Mouse (Mus musculus): ENCODE data around the gene 2900026A02Rik. TPM values are rescaled to one million over a fixed set of nuclear protein-coding genes. Genes with fewer than 3 reads are reported as not detected.

2900026A02Rik gene
- polyA plus RNA-seq, 1 experiment from 2014 or later: 6.9 TPM

DNA sequence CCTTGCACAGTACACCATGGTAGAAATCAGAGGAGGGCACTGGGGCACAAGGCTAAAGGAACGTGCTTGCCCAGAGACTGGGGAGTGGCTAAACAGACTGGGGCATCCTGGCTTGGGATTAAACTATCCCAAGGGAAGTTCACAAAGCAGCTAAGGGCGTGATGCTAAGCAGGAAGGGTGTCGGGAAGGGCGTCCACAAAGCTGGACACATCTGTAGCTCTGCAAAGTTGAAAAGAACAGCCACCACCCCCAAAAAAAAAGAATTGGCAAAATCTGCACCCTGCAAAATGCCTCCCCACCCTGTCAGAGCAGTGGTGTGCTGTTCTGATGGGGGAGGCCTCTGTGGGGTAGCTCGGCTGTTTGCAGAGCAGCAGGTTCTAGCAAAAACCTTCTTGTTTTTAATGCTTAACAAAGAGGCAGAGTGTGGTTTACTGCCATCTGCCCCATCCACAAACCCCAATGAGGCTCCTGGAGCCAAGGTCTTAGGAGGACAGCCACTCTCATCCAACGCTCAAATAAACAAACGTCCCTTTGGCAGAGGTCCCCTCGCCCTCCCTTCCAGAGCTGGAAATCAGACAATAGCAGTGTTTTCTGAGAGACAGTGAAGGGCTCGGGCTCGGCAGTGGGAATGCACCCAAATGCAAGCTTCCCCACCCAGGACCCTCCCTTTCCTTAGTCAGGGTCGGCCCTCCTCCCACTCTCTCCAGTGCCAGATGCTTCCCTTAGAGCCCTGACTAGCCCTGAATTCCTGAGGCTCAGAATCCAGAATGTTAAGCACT lies 12.2 kb downstream of the 2900026A02Rik start:
- Histone ChIP-seq H3K9ac (ENCODE audit: low read length) (no peak overlapping the region), H3K27me3 (replicated peaks; ENCODE audit: control insufficient read depth, insufficient read depth, low read length) (no peaks in the 10 kb centered on the region), H3K36me3 (ENCODE audit: control insufficient read depth, insufficient read depth, low read length) (no peaks in the 10 kb centered on the region), H3K4me3 (ENCODE audit: low read depth, low read length) (no peak overlapping the region), H3K4me1 (replicated peaks; ENCODE audit: control insufficient read depth, insufficient read depth, low read length) (peaks cover 30% of the 10 kb centered on the region), H3K9me3 (ENCODE audit: control insufficient read depth, low read length) (no peaks in the 10 kb centered on the region), H3K27ac (ENCODE audit: low read depth) (peak overlapping the region; percentile 80), H3K4me2 (ENCODE audit: low read length) (peak overlapping the region; percentile 14; the same call in 1 of the 2 replicates)
- 0 out of 2 replicates have a peak, but pooled peaks have one; percentile 28 for ATAC-seq (replicated peaks; ENCODE audit: low FRiP score, low TSS enrichment, low read depth)
- DNase-seq (ENCODE audit: low spot score): no peak
- 32% methylated on average over 11 of the region's 11 CpGs for WGBS

DNA sequence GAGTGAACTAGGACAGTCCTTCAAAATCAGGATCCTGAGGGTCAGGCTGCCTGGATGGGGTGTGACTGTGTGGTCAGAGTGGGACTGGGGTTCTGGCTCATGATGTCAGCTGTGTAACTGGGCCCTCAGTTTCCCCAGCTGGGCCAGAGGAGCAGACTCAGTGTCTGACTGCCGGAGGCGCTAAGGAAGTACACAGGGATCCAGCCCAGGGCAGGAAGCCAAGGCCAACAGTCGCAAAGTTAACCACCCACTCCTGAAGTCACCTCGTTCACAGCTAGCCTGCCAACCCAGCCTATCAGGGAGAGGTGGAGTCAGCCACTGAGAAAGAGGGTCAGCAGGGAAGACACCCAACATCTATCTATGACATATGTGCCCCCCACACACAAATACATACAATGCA lies 13.0 kb downstream of the 2900026A02Rik start:
- DNase-seq (ENCODE audit: low spot score): no peak
- H3K27ac ChIP-seq (ENCODE audit: low read depth): no peak overlapping the region
- no peaks in the 10 kb centered on the region for H3K9me3 ChIP-seq (ENCODE audit: control insufficient read depth, low read length)
- H3K9ac ChIP-seq (ENCODE audit: low read length): no peak overlapping the region
- ATAC-seq (replicated peaks; ENCODE audit: low FRiP score, low TSS enrichment, low read depth): no peak
- H3K36me3 ChIP-seq (ENCODE audit: control insufficient read depth, insufficient read depth, low read length): no peaks in the 10 kb centered on the region
- H3K27me3 ChIP-seq (replicated peaks; ENCODE audit: control insufficient read depth, insufficient read depth, low read length): no peaks in the 10 kb centered on the region
- H3K4me1 ChIP-seq (replicated peaks; ENCODE audit: control insufficient read depth, insufficient read depth, low read length): peaks cover 30% of the 10 kb centered on the region
- H3K4me3 ChIP-seq (ENCODE audit: low read depth, low read length): no peak overlapping the region
- 66% methylated on average over 4 of the region's 4 CpGs for WGBS
- no peak overlapping the region for H3K4me2 ChIP-seq (ENCODE audit: low read length)

DNA sequence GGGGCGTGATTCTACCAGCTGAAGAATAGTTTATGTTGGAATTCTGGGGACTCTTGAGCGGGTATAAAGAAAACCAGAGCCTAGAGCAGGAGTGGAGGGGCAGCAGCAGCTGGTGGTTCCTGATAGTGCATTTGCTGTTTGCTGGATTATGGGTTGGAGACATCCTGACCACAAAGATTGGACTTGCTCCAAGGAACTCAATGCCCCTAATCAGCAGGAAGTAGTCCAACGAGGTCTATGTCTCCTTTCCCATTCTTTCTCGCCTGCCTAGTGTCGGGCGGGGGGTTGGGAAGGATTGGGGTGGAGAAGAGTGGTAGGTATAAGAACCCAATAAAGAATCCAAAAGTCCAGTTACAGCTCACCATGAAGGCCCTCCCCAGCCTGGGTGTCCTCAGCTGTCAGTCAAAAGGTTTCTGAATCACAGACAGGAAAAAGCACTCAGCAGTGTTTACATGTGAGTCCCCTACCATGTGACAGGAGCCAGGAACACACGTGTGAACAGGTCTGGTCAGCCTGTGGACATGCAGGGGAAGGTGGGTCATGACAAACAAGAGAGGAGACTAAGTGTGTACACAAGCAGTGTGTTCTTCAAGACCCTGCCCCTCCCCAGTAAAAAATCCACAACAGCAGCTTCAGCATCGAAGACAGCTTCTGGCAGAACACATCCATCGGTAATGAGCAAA lies 14.2 kb downstream of the 2900026A02Rik start:
- H3K9ac ChIP-seq (ENCODE audit: low read length): no peak overlapping the region
- WGBS: 44% methylated on average over 9 of the region's 9 CpGs
- ATAC-seq (replicated peaks; ENCODE audit: low FRiP score, low TSS enrichment, low read depth) (no peak), DNase-seq (ENCODE audit: low spot score) (no peak)
- no peaks in the 10 kb centered on the region for H3K27me3 ChIP-seq (replicated peaks; ENCODE audit: control insufficient read depth, insufficient read depth, low read length)
- H3K4me2 ChIP-seq (ENCODE audit: low read length): no peak overlapping the region
- no peak overlapping the region for H3K4me3 ChIP-seq (ENCODE audit: low read depth, low read length)
- H3K36me3 ChIP-seq (ENCODE audit: control insufficient read depth, insufficient read depth, low read length): no peaks in the 10 kb centered on the region
- no peaks in the 10 kb centered on the region for H3K9me3 ChIP-seq (ENCODE audit: control insufficient read depth, low read length)
- peaks cover 30% of the 10 kb centered on the region for H3K4me1 ChIP-seq (replicated peaks; ENCODE audit: control insufficient read depth, insufficient read depth, low read length)
- no peak overlapping the region for H3K27ac ChIP-seq (ENCODE audit: low read depth)

DNA sequence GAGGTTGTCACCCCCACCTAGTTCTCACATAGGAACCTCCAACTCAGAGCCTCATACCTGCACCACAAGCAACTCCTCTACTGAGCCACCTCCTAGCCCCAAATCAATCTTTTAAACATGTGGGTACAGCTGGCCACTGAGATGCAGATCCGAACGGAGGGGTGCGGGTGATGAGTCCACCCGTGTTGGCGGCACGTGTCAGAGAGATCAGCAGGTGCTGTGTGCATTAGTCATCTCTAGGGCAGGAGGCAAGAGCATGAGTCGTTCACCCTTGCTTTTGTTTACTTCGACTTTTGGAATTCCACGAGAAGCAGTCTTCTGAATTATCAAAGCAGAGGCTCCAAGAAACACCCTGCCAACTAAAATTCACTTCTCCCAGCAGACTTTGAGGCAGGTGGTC lies 16.8 kb downstream of the 2900026A02Rik start:
- 77% methylated on average over 9 of the region's 9 CpGs for WGBS
- Histone ChIP-seq H3K27me3 (replicated peaks; ENCODE audit: control insufficient read depth, insufficient read depth, low read length) (no peaks in the 10 kb centered on the region), H3K9ac (ENCODE audit: low read length) (no peak overlapping the region), H3K27ac (ENCODE audit: low read depth) (no peak overlapping the region), H3K4me3 (ENCODE audit: low read depth, low read length) (no peak overlapping the region), H3K4me1 (replicated peaks; ENCODE audit: control insufficient read depth, insufficient read depth, low read length) (peaks cover 20% of the 10 kb centered on the region), H3K4me2 (ENCODE audit: low read length) (no peak overlapping the region), H3K9me3 (ENCODE audit: control insufficient read depth, low read length) (no peaks in the 10 kb centered on the region), H3K36me3 (ENCODE audit: control insufficient read depth, insufficient read depth, low read length) (no peaks in the 10 kb centered on the region)
- ATAC-seq (replicated peaks; ENCODE audit: low FRiP score, low TSS enrichment, low read depth) (no peak), DNase-seq (ENCODE audit: low spot score) (no peak)

DNA sequence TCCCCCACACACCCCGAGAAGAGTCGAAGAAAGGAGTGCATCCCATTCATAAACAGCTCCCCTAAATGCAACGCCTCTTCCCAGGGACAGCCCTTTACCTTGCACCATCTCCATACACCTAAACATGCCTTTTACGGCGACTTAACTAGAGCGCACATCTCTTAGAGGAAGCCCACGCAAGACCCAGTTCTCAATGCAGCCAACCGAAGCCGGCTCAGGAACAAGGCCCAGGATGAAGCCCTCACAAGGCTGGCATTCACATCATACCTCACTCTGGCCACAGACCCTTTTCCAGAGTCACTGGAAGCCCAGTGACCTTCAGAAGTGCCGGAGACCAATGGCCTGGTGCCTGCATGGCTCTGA lies 21.3 kb downstream of the 2900026A02Rik start:
- Histone ChIP-seq H3K4me1 (replicated peaks; ENCODE audit: control insufficient read depth, insufficient read depth, low read length) (0 out of 2 replicates have a peak, but pooled peaks cover 8% of the 10 kb centered on the region), H3K9me3 (ENCODE audit: control insufficient read depth, low read length) (no peaks in the 10 kb centered on the region), H3K27me3 (replicated peaks; ENCODE audit: control insufficient read depth, insufficient read depth, low read length) (no peaks in the 10 kb centered on the region), H3K4me2 (ENCODE audit: low read length) (no peak overlapping the region), H3K9ac (ENCODE audit: low read length) (no peak overlapping the region), H3K27ac (ENCODE audit: low read depth) (no peak overlapping the region), H3K4me3 (ENCODE audit: low read depth, low read length) (no peak overlapping the region), H3K36me3 (ENCODE audit: control insufficient read depth, insufficient read depth, low read length) (no peaks in the 10 kb centered on the region)
- ATAC-seq (replicated peaks; ENCODE audit: low FRiP score, low TSS enrichment, low read depth) (no peak), DNase-seq (ENCODE audit: low spot score) (no peak)
- WGBS: 80% methylated on average over 10 of the region's 10 CpGs

DNA sequence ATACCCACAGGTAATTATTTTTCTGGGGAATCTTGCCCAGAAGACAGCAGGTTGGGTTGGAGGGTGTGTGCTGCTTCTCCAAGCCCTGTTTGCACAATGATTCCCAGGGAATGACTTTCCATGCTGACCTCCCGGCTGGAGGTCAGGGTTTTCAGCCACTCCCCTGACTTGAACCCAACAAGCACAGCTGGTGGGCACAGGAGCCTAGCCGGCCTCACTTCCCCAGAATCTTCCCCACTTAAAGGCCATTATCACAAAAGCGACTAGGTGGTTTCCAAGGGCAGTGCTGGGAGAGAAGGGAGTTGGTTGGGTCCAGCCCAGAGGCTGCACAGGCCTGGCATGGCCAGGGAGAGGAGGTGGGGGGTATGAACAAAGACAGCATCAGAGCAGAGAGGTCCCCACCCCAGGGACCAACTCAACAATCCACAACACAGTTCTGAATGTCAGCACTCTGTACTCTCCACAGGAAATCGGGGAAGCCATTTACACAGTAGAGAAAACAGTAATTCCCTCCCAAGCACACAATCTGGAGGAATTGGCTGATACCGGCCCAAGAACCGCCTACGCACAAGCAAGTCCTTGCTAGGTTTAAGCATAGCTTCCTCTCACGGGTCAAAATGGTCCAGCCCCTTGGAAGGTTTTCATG lies 21.8 kb downstream of the 2900026A02Rik start:
- 47% methylated on average over 8 of the region's 8 CpGs for WGBS
- ATAC-seq (replicated peaks; ENCODE audit: low FRiP score, low TSS enrichment, low read depth) (no peak), DNase-seq (ENCODE audit: low spot score) (no peak)
- Histone ChIP-seq H3K4me3 (ENCODE audit: low read depth, low read length) (no peak overlapping the region), H3K27me3 (replicated peaks; ENCODE audit: control insufficient read depth, insufficient read depth, low read length) (no peaks in the 10 kb centered on the region), H3K4me1 (replicated peaks; ENCODE audit: control insufficient read depth, insufficient read depth, low read length) (0 out of 2 replicates have a peak, but pooled peaks cover 8% of the 10 kb centered on the region), H3K4me2 (ENCODE audit: low read length) (no peak overlapping the region), H3K36me3 (ENCODE audit: control insufficient read depth, insufficient read depth, low read length) (no peaks in the 10 kb centered on the region), H3K9me3 (ENCODE audit: control insufficient read depth, low read length) (no peaks in the 10 kb centered on the region), H3K27ac (ENCODE audit: low read depth) (no peak overlapping the region), H3K9ac (ENCODE audit: low read length) (no peak overlapping the region)

DNA sequence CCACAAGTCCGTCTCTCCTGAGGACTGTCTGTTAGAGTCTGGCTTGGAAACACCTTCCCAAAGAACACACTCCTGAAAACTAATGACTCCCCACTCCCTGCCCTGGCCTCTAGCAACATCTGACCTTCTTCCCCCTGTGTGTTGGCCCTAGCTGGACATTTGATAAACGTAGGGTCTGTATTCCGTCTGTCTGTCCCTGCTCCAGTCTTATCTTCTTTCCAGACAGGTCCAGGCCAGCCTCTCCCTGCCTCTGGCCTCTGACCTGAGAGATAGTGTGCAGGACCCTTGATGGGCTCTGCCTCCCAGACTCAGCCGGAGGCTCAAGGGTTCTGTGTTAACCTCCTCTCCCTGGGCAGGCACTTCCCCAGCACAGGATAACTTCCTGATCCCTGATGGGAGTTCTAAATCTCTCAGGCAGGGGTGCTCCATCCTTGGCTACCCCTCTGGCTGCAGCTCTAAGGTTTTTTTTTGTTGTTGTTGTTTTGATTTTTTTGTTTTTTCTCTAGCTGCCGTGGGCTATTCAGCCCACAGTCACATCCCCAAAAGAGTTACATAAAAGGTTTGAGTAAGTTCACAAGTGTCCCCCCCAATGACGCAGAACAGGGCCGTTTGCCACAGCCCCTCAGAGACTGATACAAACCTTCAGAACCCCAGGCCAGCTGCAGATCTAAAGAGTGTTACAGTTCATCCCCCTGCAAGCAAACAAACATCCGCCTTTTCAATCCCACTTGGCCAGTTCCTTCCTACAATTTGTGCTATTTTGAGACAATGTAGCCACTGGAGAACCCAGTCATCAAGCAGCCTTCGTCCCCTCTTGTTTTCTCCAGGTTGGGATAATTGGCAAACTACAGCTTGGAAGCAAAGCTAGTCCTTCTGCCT lies 23.9 kb downstream of the 2900026A02Rik start:
- 34% methylated on average over 9 of the region's 9 CpGs for WGBS
- ATAC-seq (replicated peaks; ENCODE audit: low FRiP score, low TSS enrichment, low read depth): no peak
- no peaks in the 10 kb centered on the region for H3K9me3 ChIP-seq (ENCODE audit: control insufficient read depth, low read length)
- H3K4me3 ChIP-seq (ENCODE audit: low read depth, low read length): no peak overlapping the region
- no peak overlapping the region for H3K9ac ChIP-seq (ENCODE audit: low read length)
- H3K36me3 ChIP-seq (ENCODE audit: control insufficient read depth, insufficient read depth, low read length): no peaks in the 10 kb centered on the region
- DNase-seq (ENCODE audit: low spot score): no peak
- H3K4me1 ChIP-seq (replicated peaks; ENCODE audit: control insufficient read depth, insufficient read depth, low read length): 0 out of 2 replicates have a peak, but pooled peaks cover 8% of the 10 kb centered on the region
- no peaks in the 10 kb centered on the region for H3K27me3 ChIP-seq (replicated peaks; ENCODE audit: control insufficient read depth, insufficient read depth, low read length)
- H3K27ac ChIP-seq (ENCODE audit: low read depth): peak overlapping the region; percentile 20; the same call in 1 of the 2 replicates
- H3K4me2 ChIP-seq (ENCODE audit: low read length): no peak overlapping the region

DNA sequence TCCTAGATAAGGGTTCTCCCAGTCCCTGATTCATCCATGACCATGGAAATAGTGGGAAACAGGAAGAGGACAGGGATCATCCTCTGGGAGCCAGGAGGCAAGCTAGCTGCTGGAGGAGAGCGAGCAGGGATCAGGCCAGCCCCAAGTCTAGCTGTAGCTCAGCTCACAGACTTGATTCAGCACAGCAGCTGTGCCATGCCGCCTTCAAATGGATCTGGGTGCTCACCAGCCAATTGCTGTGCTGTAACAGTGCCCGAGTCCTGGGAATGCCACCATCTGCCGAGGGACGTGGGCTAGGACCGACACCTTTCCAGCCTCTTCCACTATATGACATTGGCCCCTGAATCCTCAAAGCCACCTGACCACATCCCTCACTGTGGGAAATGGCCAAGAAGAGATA lies 25.1 kb downstream of the 2900026A02Rik start:
- WGBS: 92% methylated on average over 6 of the region's 6 CpGs
- no peak overlapping the region for H3K27ac ChIP-seq (ENCODE audit: low read depth)
- H3K4me1 ChIP-seq (replicated peaks; ENCODE audit: control insufficient read depth, insufficient read depth, low read length): 0 out of 2 replicates have a peak, but pooled peaks cover 8% of the 10 kb centered on the region
- ATAC-seq (replicated peaks; ENCODE audit: low FRiP score, low TSS enrichment, low read depth): no peak
- no peak overlapping the region for H3K9ac ChIP-seq (ENCODE audit: low read length)
- no peaks in the 10 kb centered on the region; the same call in 1 of the 2 replicates for H3K36me3 ChIP-seq (ENCODE audit: control insufficient read depth, insufficient read depth, low read length)
- no peaks in the 10 kb centered on the region for H3K9me3 ChIP-seq (ENCODE audit: control insufficient read depth, low read length)
- no peak overlapping the region for H3K4me3 ChIP-seq (ENCODE audit: low read depth, low read length)
- H3K4me2 ChIP-seq (ENCODE audit: low read length): no peak overlapping the region
- no peaks in the 10 kb centered on the region for H3K27me3 ChIP-seq (replicated peaks; ENCODE audit: control insufficient read depth, insufficient read depth, low read length)
- DNase-seq (ENCODE audit: low spot score): no peak

Measured in intestine, embryonic 14.5 days (tissue).